8 mouse cellular contexts compared by ENCODE assay signal in genomic region chr7:112416058-112416526, GRCm38 (mm10). TPM values are rescaled to one million over a fixed set of nuclear protein-coding genes. Genes with fewer than 3 reads are reported as not detected.
DNase-seq lines count a peak whose midpoint lies in the region; ATAC-seq and TF ChIP-seq lines count a peak whose summit lies in the region.

No protein-coding gene starts in this region.

- no peaks in the 10 kb centered on the region for H3K79me2 ChIP-seq in heart, adult 2 months (replicated peaks; ENCODE audit: control insufficient read depth, insufficient read depth, low read length)

- peak; percentile 87 for DNase-seq in heart, adult 11 months
- no peak for DNase-seq in heart, adult 2 months
- peak; percentile 89 for DNase-seq in midbrain, embryonic 11.5 days (ENCODE audit: low spot score, missing footprints)
- no peak for DNase-seq in layer of hippocampus, postnatal 25 days (ENCODE audit: extremely low spot score in 1 of 2, low spot score in 1 of 2)
- DNase-seq in adrenal gland, adult 2 months: no peak
- DNase-seq in right cerebral cortex, adult 2 months (ENCODE audit: low spot score in 2 of 2): no peak

- no peak overlapping the region for H3K4me3 ChIP-seq in heart, adult 2 months
- H3K4me3 ChIP-seq in E14TG2a.4 (replicated peaks; ENCODE audit: low read length): peak overlapping the region; percentile 17; the same call in 1 of the 2 replicates
- H3K4me3 ChIP-seq in forebrain, embryonic 16.5 days (replicated peaks; ENCODE audit: low read length): no peak overlapping the region
- H3K4me3 ChIP-seq in midbrain, embryonic 11.5 days (ENCODE audit: low read depth, low read length): no peak overlapping the region

- TF ChIP-seq POLR2A in heart, adult 2 months (IDR thresholded peaks at IDR 0.05; ENCODE audit: insufficient read depth, low read depth, low read length): no peak

- no peak for TF ChIP-seq CTCF in heart, adult 2 months (IDR thresholded peaks at IDR 0.05)
- TF ChIP-seq CTCF in E14TG2a.4 (conservative IDR thresholded peaks at IDR 0.05; ENCODE audit: low read length): no peak

- WGBS in heart, adult 2 months: 41% methylated on average over 14 of the region's 14 CpGs
- WGBS in forebrain, embryonic 16.5 days: 7% methylated on average over 14 of the region's 14 CpGs
- WGBS in midbrain, embryonic 11.5 days: 28% methylated on average over 14 of the region's 14 CpGs

- TF ChIP-seq EP300 in heart, adult 2 months (IDR thresholded peaks at IDR 0.05; ENCODE audit: insufficient read depth, low read depth, low read length): no peak

- peak overlapping the region; percentile 45 for H3K4me2 ChIP-seq in forebrain, embryonic 16.5 days (ENCODE audit: low read length)
- peak overlapping the region; percentile 12; the same call in 1 of the 2 replicates for H3K4me2 ChIP-seq in midbrain, embryonic 11.5 days

- H3K36me3 ChIP-seq in heart, adult 2 months (ENCODE audit: control insufficient read depth, insufficient read depth, low read length): no peaks in the 10 kb centered on the region
- no peaks in the 10 kb centered on the region for H3K36me3 ChIP-seq in E14TG2a.4 (ENCODE audit: insufficient read depth, low read length)
- H3K36me3 ChIP-seq in forebrain, embryonic 16.5 days (ENCODE audit: control insufficient read depth, insufficient read depth): no peaks in the 10 kb centered on the region
- no peaks in the 10 kb centered on the region for H3K36me3 ChIP-seq in midbrain, embryonic 11.5 days (ENCODE audit: control insufficient read depth, insufficient read depth, low read length)

- no peaks in the 10 kb centered on the region for H3K9me3 ChIP-seq in E14TG2a.4 (ENCODE audit: low read length)
- H3K9me3 ChIP-seq in forebrain, embryonic 16.5 days (ENCODE audit: control insufficient read depth, low read length): no peaks in the 10 kb centered on the region
- no peaks in the 10 kb centered on the region for H3K9me3 ChIP-seq in midbrain, embryonic 11.5 days (ENCODE audit: control insufficient read depth, low read length)

- intact Hi-C loops in heart, adult 2 months (cut with DNase I): no loop called here

- H3K9ac ChIP-seq in heart, adult 2 months (ENCODE audit: low read depth, low read length): no peak overlapping the region
- H3K9ac ChIP-seq in forebrain, embryonic 16.5 days (replicated peaks; ENCODE audit: low read depth, low read length): peak overlapping the region; percentile 31; the same call in 1 of the 2 replicates
- H3K9ac ChIP-seq in midbrain, embryonic 11.5 days (ENCODE audit: low read length): 0 out of 2 replicates have a peak overlapping the region, but pooled peaks have one; percentile 1

- H3K4me1 ChIP-seq in heart, adult 2 months (ENCODE audit: control insufficient read depth, insufficient read depth, low read length): no peaks in the 10 kb centered on the region
- peaks cover 33% of the 10 kb centered on the region for H3K4me1 ChIP-seq in E14TG2a.4 (replicated peaks; ENCODE audit: low read depth, low read length)
- peaks cover 15% of the 10 kb centered on the region for H3K4me1 ChIP-seq in forebrain, embryonic 16.5 days (replicated peaks; ENCODE audit: control insufficient read depth, insufficient read depth, low read length)
- peaks cover 13% of the 10 kb centered on the region for H3K4me1 ChIP-seq in midbrain, embryonic 11.5 days (ENCODE audit: control insufficient read depth, insufficient read depth, low read length)

- H3K27ac ChIP-seq in heart, adult 2 months: no peak overlapping the region
- peak overlapping the region; percentile 38; the same call in 1 of the 2 replicates for H3K27ac ChIP-seq in forebrain, embryonic 16.5 days (ENCODE audit: low read length)
- H3K27ac ChIP-seq in midbrain, embryonic 11.5 days (ENCODE audit: low read depth, low read length): no peak overlapping the region; the same call in 1 of the 2 replicates

- peak; percentile 68 for ATAC-seq in forebrain, embryonic 16.5 days
- 0 out of 2 replicates have a peak, but pooled peaks have one; percentile 27 for ATAC-seq in midbrain, embryonic 11.5 days (ENCODE audit: low FRiP score)

- H3K27me3 ChIP-seq in heart, adult 2 months (ENCODE audit: control insufficient read depth, insufficient read depth, low read length): no peaks in the 10 kb centered on the region
- peaks cover 16% of the 10 kb centered on the region for H3K27me3 ChIP-seq in E14TG2a.4 (ENCODE audit: insufficient read depth, low read length)
- H3K27me3 ChIP-seq in forebrain, embryonic 16.5 days (replicated peaks; ENCODE audit: control insufficient read depth, insufficient read depth, low read length): 0 out of 2 replicates have a peak, but pooled peaks cover 2% of the 10 kb centered on the region
- H3K27me3 ChIP-seq in midbrain, embryonic 11.5 days (ENCODE audit: control insufficient read depth, insufficient read depth, low read length): no peaks in the 10 kb centered on the region

RNA-seq across cellular contexts. Expression of gene Parva, which starts 11.2 kb away (rescaled TPM):
- 10 to 100 TPM; 44.3 to 45.5 TPM for total RNA-seq in heart, adult 2 months (2021)
- 30.7 and 43.5 TPM in 2 replicates for polyA plus RNA-seq in heart, adult 2 months (2012; rRNA removed)
- polyA plus RNA-seq in forebrain, embryonic 16.5 days (2015; fragmentation: Nextera tagmentation; extraction: Ambion mirVana): 21.1 and 27.1 TPM in 2 replicates
- polyA plus RNA-seq in midbrain, embryonic 11.5 days (2014; fragmentation: Nextera tagmentation; extraction: Ambion mirVana): 50.0 and 50.2 TPM in 2 replicates
- 10 to 100 TPM; 47.7 to 49.8 TPM for total RNA-seq in layer of hippocampus, postnatal 25 days (2021)
- total RNA-seq in adrenal gland, adult 2 months (2021): 10 to 100 TPM; 87.9 to 93.4 TPM
- 20.0 and 32.7 TPM in 2 replicates for polyA plus RNA-seq in adrenal gland, adult 2 months (2012; rRNA removed)

Comparison
In these comparisons a context has a peak if more than half of its experiments do, and no peak if none do; other contexts are left out.
1. DNase-seq: peak in heart, adult 11 months (single experiment) and midbrain, embryonic 11.5 days (single experiment); none in heart, adult 2 months (0 of 2), layer of hippocampus, postnatal 25 days (0 of 2), adrenal gland, adult 2 months (single experiment) and right cerebral cortex, adult 2 months (0 of 2).